Mouse (Mus musculus): ENCODE measurements around the gene Trpv1. TPM values are rescaled to one million over a fixed set of nuclear protein-coding genes. Genes with fewer than 3 reads are reported as not detected.

The Trpv1 gene
- total RNA-seq (2015) (not detected in 2 replicates), total RNA-seq (2017) (not detected in 2 replicates)

DNA sequence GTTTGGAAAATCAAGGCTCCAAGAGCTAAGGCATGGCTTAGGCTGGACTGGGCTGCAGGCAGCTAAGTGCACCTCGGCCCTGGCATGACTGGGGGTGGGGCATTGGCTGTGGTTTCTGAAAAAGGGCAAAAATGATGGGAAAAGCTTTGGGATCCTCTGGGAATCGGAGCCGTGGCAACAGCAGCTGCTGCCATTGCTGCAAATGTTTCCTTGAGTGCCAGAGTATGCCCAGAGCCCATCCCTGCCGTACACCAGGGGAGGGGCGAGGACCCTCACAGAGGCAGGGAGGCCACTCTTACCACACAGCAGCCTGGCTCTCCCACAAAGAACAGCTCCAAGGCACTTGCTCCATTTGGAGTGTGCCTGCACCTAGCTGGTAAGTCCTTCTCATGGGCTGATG, at the start of gene Trpv1:
Trpv1 (plus strand) TSS at position 301 of the 400 bp plus-strand sequence.
- no peak for ATAC-seq (ENCODE audit: poor library complexity, severe bottlenecking)

GRCm38 (mm10) chr11:73185872-73186615, 48.0 kb upstream of the Trpv1 start:
- peak; percentile 71 for ATAC-seq (ENCODE audit: poor library complexity, severe bottlenecking)

DNA sequence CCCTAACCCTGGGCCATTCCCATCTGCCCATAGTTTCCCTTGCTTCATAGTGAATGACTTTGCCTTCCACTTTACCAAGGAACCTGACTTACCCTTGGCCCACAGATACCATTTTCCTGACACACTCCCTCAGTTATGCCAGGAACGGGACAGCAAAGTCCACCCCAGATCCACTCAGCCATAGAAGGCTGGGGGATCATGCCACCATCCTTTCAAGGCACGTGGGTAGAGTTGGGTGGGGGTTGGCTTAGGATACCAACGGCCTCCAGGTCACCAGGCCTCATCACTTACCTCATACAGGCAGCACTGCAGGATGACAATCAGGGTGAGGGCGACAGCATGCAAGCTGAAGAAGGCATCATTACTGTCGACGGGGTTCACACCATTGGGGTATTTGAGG, 46.9 kb upstream of the Trpv1 start:
- no peak for ATAC-seq (ENCODE audit: poor library complexity, severe bottlenecking)

- ATAC-seq (ENCODE audit: poor library complexity, severe bottlenecking), result peak; percentile 88
Measured at GRCm38 (mm10) chr11:73193047-73193446, 41.0 kb upstream of the Trpv1 start.

DNA sequence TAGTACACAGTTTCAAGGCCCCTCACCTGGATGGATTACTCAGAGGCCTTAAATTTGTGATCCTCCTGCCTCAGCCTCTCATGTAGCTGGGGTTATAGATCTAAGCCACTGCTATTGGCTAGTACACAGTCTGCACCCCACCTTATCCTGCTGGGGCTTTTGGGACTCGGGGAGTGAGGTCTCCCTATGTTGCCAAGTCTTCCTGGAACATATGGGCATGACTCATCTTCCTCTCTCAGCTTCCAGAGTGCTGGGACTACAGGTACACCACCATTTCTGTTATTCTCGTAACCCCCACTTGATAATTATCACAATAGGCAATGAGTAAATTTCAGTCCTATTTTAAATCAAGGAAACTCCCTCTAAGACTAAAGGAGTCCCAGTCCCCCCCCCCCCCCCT, 39.6 kb upstream of the Trpv1 start:
- no peak for ATAC-seq (ENCODE audit: poor library complexity, severe bottlenecking)

DNA sequence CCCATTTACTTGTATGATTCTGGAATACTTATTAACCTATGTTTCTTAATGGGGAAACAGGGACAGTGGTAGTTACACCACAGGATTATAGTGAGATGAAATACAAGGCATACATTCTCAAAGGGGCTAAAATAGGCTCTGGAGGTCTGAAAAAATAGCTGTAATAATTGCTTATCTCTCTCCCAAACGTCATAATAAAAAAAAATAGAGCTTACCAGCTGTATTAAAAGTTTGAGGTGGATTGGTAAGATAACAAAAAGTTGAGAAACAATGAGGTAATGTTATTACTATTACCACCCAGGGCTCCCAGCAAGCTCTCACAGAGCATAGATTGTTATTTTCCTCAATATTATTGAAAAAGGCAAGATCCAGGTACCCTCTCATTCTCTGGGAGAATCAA, 35.9 kb upstream of the Trpv1 start:
- no peak for ATAC-seq (ENCODE audit: poor library complexity, severe bottlenecking)

GRCm38 (mm10) chr11:73198603-73199229, 35.4 kb upstream of the Trpv1 start, which contains the start of gene Ctns:
Ctns (minus strand) TSS chr11:73199042.
- peak; percentile 88 for ATAC-seq (ENCODE audit: poor library complexity, severe bottlenecking)

DNA sequence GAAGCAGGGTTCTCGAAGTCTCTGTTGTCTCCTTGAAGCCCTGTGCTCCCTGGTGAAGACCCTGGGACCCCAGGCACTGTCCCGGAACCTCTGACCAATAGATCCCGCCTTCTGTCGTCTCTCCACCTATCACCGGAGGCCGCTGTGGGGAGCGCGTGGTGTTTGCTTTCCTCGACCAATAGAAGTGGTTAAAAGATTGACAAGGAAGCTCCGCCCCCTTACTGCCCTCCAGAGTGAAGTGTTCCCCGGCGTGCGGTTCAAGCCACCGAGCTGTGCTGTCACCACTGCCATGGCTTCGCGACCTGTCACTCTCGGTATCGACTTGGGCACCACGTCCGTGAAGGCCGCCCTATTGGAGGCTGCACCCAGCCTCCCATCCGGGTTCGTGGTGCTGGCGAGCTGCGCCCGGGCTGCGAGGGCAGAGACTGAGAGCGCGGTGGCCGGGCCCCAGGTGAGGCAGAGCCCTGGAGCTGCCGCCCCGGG, 34.8 kb upstream of the Trpv1 start, which contains the start of gene Shpk:
Shpk (plus strand) TSS at position 231 of the 483 bp plus-strand sequence.
- peak; percentile 94 for ATAC-seq (ENCODE audit: poor library complexity, severe bottlenecking)

DNA sequence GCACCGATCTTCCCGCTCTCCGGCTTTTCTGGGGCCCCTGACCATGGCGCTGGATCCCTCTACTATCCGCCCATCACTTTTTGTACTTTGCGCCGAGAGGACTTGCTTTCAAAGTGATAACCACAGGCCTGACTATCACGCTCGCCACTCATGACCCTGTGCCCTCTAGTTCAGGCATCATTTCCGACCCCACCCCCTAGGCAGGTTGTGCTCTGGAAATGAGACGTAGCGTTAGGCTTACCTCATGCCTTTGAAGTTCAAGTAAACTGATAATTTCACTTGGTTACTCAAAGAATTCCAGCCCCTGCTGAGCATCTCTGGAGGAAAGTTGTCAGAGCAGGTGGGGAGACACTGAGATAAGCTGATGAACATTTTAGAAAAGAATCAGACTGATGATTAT, 34.2 kb upstream of the Trpv1 start:
- ATAC-seq (ENCODE audit: poor library complexity, severe bottlenecking), result 0 out of 2 replicates have a peak, but pooled peaks have one; percentile 13

DNA sequence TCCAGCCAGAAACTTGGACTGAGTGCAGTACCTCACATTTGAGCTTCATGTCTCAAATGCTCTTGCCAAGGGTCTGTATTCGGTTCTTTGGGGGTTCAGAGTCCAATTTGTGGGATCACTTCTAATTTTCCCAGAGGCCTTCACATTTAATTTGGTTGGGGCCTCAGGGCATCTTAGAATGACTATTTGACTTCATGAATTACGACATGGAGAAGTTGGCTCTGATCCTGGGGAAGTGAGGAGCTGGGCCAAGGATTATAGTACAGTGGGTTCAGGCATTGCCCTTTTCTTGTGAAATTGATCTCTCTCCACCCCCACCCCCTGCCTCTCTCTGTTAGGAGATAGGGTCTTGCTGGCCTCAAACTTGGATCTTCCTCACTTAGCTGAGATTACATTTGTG, 33.1 kb upstream of the Trpv1 start:
- no peak for ATAC-seq (ENCODE audit: poor library complexity, severe bottlenecking)

GRCm38 (mm10) chr11:73201597-73201996, 32.5 kb upstream of the Trpv1 start:
- no peak for ATAC-seq (ENCODE audit: poor library complexity, severe bottlenecking)

GRCm38 (mm10) chr11:73203895-73204294, 30.2 kb upstream of the Trpv1 start:
- ATAC-seq (ENCODE audit: poor library complexity, severe bottlenecking), result no peak

DNA sequence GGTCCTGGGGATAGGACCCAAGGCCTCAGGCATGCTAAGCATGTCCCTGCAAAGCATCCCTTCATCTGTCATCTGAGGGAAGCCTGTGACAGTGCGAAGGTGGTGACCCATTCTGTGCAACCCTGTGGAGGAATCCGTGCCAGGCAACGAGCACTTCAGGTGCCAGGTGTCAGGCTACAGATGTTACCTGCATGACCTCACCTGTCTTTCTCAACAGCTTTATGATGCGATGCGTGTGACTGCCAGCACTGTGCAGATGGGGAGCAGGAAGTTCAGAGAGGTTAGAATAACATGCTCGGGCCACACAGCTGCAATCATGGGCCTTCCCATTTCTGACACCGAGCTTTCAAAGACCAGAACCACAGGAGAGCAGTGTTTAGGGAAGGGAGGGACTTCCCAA, 28.9 kb upstream of the Trpv1 start:
- ATAC-seq (ENCODE audit: poor library complexity, severe bottlenecking), result no peak

GRCm38 (mm10) chr11:73207621-73208020, 26.5 kb upstream of the Trpv1 start:
- ATAC-seq (ENCODE audit: poor library complexity, severe bottlenecking), result peak; percentile 57; the same call in 1 of the 2 replicates

DNA sequence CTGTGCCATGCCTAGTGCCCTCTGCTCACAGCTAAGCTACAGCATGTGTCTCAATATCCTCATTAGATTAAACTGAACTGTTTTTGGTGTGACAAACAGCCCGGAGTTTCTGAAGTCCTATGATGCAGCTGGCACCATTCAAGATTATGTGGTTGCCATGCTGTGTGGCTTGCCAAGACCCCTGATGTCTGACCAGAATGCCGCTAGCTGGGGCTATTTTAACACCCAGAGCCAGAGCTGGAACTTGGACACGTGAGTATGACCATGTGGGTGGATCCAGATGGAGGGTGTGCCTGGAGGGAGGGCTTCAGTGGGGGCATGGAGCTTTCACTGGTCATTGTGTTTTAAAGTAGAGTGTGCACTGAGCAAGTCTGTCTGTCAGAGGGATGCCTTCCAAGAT, 20.1 kb upstream of the Trpv1 start:
- ATAC-seq (ENCODE audit: poor library complexity, severe bottlenecking), result no peak

DNA sequence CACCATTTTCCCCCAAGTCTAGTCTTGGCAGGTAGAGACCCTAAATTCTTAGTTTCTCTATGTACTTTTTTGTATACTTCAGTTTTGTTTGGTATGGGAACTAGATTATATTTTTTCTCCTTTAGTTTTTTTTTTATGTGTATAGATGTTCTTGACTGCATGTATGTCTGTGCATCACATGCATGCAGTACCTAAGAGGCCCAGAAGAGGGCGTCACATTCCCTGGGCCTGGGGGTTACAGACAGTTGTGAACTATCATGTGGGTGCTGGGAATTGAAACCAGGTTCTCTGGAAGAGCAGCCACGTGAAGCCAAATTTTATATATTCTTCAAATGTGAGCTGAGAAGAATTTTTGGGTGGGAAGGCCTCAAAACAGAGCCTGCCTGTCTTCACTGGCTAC, 14.4 kb upstream of the Trpv1 start:
- no peak for ATAC-seq (ENCODE audit: poor library complexity, severe bottlenecking)

- no peak for ATAC-seq (ENCODE audit: poor library complexity, severe bottlenecking)
Measured at GRCm38 (mm10) chr11:73220651-73221050, 13.4 kb upstream of the Trpv1 start.

DNA sequence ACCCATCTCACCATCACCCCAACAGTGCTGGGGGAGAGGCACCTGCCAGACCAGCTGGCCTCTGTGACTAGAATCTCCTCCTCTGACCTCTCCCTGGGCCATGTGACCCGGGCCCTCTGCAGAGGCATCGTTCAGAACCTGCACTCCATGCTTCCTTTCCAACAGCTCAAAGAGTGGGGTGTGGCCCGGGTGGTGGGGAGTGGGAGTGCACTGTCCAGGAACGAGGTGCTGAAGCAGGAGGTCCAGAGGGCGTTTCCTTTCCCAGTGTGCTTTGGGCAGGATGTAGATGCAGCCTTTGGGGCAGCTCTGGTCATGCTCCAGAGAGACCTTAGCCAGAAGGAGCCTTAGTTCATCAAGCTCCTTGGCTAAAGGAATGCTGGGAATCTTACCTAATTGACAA, 11.2 kb upstream of the Trpv1 start:
- no peak for ATAC-seq (ENCODE audit: poor library complexity, severe bottlenecking)

DNA sequence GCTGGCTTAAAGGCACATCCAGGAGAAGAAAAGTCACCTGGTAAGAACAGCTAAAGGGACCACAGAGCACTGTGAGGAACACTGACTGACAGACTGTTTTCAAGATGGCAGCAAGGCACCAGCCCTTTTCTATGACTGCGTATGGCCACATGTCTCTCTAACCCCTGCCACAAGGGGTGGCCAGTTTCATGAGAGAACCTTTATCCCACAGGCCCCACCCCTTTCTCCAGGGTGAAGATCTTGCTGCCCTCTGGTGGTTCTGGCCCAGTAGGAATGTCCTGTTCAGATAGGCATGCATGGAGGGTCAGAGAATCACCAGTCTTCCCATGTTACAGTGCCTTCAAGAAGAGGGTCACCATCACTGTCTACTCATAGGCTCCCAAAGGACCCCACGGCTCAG, 10.1 kb upstream of the Trpv1 start:
- ATAC-seq (ENCODE audit: poor library complexity, severe bottlenecking), result peak; percentile 59

DNA sequence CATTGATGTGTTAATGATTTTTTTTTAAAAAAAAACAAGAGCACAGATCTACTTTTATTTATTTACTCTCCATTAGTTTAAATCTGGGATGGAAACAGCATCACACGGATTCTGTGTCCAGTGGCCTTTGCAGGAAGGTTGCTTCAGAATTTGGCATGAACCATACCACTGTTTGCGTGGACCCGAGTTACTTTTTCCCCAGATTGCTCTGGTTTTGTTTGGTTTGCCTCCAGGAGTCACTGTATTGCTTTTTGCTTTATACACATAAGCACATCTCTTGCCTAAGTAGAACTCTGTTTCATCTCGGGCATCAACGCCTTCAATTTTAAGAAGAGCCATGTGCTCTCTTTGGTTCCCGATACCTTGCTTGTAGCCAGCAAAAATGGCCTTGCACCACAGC, 8.2 kb upstream of the Trpv1 start:
- no peak for ATAC-seq (ENCODE audit: poor library complexity, severe bottlenecking)

DNA sequence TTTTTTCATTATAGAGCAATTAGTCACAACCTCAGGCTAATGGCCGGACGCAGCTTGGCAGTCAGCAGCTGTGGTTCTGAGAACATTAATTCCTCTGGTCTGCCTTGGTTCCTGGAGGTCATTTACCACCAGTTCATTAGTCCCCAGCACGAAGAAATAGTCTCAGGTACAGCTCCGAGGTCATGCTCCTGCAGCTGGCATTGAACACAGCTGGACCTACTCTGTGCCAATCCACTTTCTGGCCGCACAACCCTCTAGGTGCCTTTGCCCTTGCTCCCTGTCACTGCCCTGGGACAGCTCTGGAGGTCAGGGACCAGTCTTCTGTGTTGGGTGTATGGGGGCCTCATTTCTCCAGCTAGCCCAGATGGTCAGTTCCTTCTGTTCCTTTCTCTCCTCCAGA, 5.2 kb upstream of the Trpv1 start:
- no peak for ATAC-seq (ENCODE audit: poor library complexity, severe bottlenecking)

DNA sequence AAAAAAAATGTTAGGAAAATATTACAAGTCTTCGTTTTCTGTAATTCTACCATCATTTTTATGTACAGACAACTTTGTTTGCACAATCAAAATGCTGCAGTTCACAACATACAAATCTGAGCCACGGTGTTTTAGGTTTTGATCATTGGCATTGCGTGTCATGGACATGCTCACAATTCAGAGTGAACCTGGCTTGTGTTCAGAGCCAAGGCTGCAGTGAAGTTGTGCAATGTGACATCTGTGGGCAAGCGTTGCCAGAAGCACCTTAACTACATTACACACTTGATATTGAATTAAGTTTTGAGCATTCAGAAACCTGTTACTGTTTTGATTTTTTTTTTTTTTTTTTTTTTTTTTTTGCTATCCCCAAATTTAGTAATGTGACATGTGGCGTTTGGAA, 4.0 kb upstream of the Trpv1 start:
- ATAC-seq (ENCODE audit: poor library complexity, severe bottlenecking), result no peak

Data from megakaryocyte, adult 5-6 weeks (primary cell).